Mouse (Mus musculus) heart, embryonic 12.5 days (tissue): ENCODE measurements at regions not wholly inside any gene's neighbourhood (a gene's known extent, or its start where the extent isn't known, plus 50 kb on each side); places are given as distances from the start of the nearest gene placed in this dataset.

Experiments used
- ATAC-seq: fragments of 200-750 bp; cut with Nextera tagmentation; 2 replicates; pipeline ENCODE4 v1.8.0; 2017; ENCODE audit warnings: moderate TSS enrichment, moderate library complexity; ENCODE audit not compliant: insufficient number of reproducible peaks, low FRiP score
- H3K27ac ChIP-seq: fragments of 300-500 bp; sonication (generic); 2 replicates; pipeline ENCODE4 v1.5.1; 2016; ENCODE audit warnings: mild to moderate bottlenecking, moderate library complexity; ENCODE audit not compliant: poor library complexity, severe bottlenecking
- H3K27me3 ChIP-seq: fragments of 300-500 bp; sonication (generic); replicated peaks from 2 replicates; pipeline ENCODE4 v1.6.1; 2016; ENCODE audit warnings: mild to moderate bottlenecking, moderate library complexity
- H3K36me3 ChIP-seq: fragments of 300-500 bp; sonication (generic); 2 replicates; pipeline ENCODE4 v1.6.1; 2016; ENCODE audit warnings: mild to moderate bottlenecking, moderate library complexity
- H3K4me1 ChIP-seq: fragments of 300-500 bp; sonication (generic); replicated peaks from 2 replicates; pipeline ENCODE4 v1.6.1; 2016; ENCODE audit warnings: mild to moderate bottlenecking
- H3K4me2 ChIP-seq: fragments of 300-500 bp; sonication (generic); 2 replicates; pipeline ENCODE4 v1.6.1; 2016; ENCODE audit warnings: mild to moderate bottlenecking, moderate library complexity
- H3K4me3 ChIP-seq: fragments of 300-500 bp; sonication (generic); 2 replicates; pipeline ENCODE4 v1.5.1; 2016; ENCODE audit warnings: mild to moderate bottlenecking
- H3K9ac ChIP-seq: fragments of 300-500 bp; sonication (generic); 2 replicates; pipeline ENCODE4 v1.6.1; 2016; ENCODE audit warnings: mild to moderate bottlenecking, moderate library complexity
- H3K9me3 ChIP-seq: fragments of 300-500 bp; sonication (generic); replicated peaks from 2 replicates; pipeline ENCODE4 v1.6.1; 2016; ENCODE audit warnings: mild to moderate bottlenecking, moderate library complexity
- WGBS: fragments of 180-500 bp; shearing (Covaris S2); methylation state at CpG from one replicate; pipeline ENCODE4 v1.1.7; 2016; 5-methylcytosine and 5-hydroxymethylcytosine counted together

GRCm38 (mm10) chr14:25401104-25401963 lies 57.7 kb upstream of the Zmiz1 start:
- Histone ChIP-seq H3K9me3 (no peaks in the 10 kb centered on the region), H3K4me2 (peak overlapping the region; percentile 22; the same call in 1 of the 2 replicates), H3K27ac (peak overlapping the region; percentile 74), H3K27me3 (no peaks in the 10 kb centered on the region), H3K4me3 (no peak overlapping the region), H3K4me1 (peaks cover 85% of the 10 kb centered on the region), H3K36me3 (no peaks in the 10 kb centered on the region), H3K9ac (no peak overlapping the region)
- WGBS = 61% methylated on average over 19 of the region's 19 CpGs
- peak; percentile 56 for ATAC-seq

- WGBS = 51% methylated on average over 1 of the region's 1 CpGs
- Histone ChIP-seq H3K4me1 (peaks cover 81% of the 10 kb centered on the region), H3K36me3 (no peaks in the 10 kb centered on the region), H3K4me3 (no peak overlapping the region), H3K4me2 (no peak overlapping the region), H3K27ac (peak overlapping the region; percentile 74; the same call in 1 of the 2 replicates), H3K9me3 (no peaks in the 10 kb centered on the region), H3K9ac (0 out of 2 replicates have a peak overlapping the region, but pooled peaks have one; percentile 5), H3K27me3 (no peaks in the 10 kb centered on the region)
- ATAC-seq = no peak
Observed at GRCm38 (mm10) chr14:25402409-25402808, 56.6 kb upstream of the Zmiz1 start.

- Histone ChIP-seq H3K27me3 (no peaks in the 10 kb centered on the region), H3K36me3 (no peaks in the 10 kb centered on the region), H3K27ac (no peak overlapping the region; the same call in 1 of the 2 replicates), H3K9ac (no peak overlapping the region), H3K9me3 (no peaks in the 10 kb centered on the region), H3K4me3 (no peak overlapping the region), H3K4me2 (no peak overlapping the region), H3K4me1 (peaks cover 58% of the 10 kb centered on the region)
- 54% methylated on average over 4 of the region's 4 CpGs for WGBS
- no peak for ATAC-seq
Observed at GRCm38 (mm10) chr14:25405191-25405590, 53.8 kb upstream of the Zmiz1 start.

- no peak overlapping the region for H3K4me2 ChIP-seq
- H3K9me3 ChIP-seq = no peaks in the 10 kb centered on the region
- H3K4me3 ChIP-seq = no peak overlapping the region
- H3K27ac ChIP-seq = no peak overlapping the region
- ATAC-seq = no peak
- 84% methylated on average over 3 of the region's 3 CpGs for WGBS
- H3K36me3 ChIP-seq = no peaks in the 10 kb centered on the region
- no peaks in the 10 kb centered on the region for H3K27me3 ChIP-seq
- peaks cover 56% of the 10 kb centered on the region for H3K4me1 ChIP-seq
- H3K9ac ChIP-seq = no peak overlapping the region
Observed at GRCm38 (mm10) chr14:25406059-25406458, 52.9 kb upstream of the Zmiz1 start.

GRCm38 (mm10) chr14:25406613-25407012 lies 52.4 kb upstream of the Zmiz1 start:
- Histone ChIP-seq H3K4me1 (peaks cover 50% of the 10 kb centered on the region), H3K9me3 (no peaks in the 10 kb centered on the region), H3K4me3 (no peak overlapping the region), H3K4me2 (no peak overlapping the region), H3K36me3 (no peaks in the 10 kb centered on the region), H3K27ac (no peak overlapping the region), H3K9ac (no peak overlapping the region), H3K27me3 (no peaks in the 10 kb centered on the region)
- 90% methylated on average over 6 of the region's 6 CpGs for WGBS
- no peak for ATAC-seq

- no peaks in the 10 kb centered on the region for H3K36me3 ChIP-seq
- H3K4me2 ChIP-seq = no peak overlapping the region
- peaks cover 45% of the 10 kb centered on the region for H3K4me1 ChIP-seq
- H3K4me3 ChIP-seq = no peak overlapping the region
- no peaks in the 10 kb centered on the region for H3K27me3 ChIP-seq
- no peaks in the 10 kb centered on the region for H3K9me3 ChIP-seq
- H3K9ac ChIP-seq = no peak overlapping the region
- 73% methylated on average over 7 of the region's 7 CpGs for WGBS
- H3K27ac ChIP-seq = peak overlapping the region; percentile 42; the same call in 1 of the 2 replicates
- no peak for ATAC-seq
Observed at GRCm38 (mm10) chr14:25407111-25407510, 51.9 kb upstream of the Zmiz1 start.
